Mouse (Mus musculus) right cerebral cortex, adult 18-20 months (tissue): ENCODE measurements around the gene Nr4a3.

ENCODE experiments used
- DNase-seq: peaks from one replicate; pipeline ENCODE4 v3.0.0; 2022; ENCODE audit warnings: mixed read lengths

The Nr4a3 gene

DNA sequence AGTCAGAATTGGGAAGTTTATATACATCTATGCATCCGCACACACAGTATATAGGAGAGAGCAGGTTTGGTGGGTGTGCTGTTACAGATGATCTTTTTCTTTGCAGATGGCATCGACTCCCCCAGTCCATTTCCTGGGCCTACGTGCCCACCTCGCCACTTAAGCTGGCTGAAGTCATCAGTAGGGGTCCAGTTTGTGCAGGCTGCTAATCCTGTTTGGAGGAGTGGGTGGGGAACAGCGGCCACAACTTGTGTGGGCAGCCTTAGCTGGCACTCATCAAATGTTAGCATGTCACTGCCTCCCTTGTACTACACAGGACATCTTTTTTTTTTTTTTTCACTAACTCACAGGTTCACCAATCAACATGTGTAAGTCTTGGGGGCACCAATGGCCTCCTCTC lies 5.5 kb downstream of the Nr4a3 start:
- DNase-seq, result no peak

DNA sequence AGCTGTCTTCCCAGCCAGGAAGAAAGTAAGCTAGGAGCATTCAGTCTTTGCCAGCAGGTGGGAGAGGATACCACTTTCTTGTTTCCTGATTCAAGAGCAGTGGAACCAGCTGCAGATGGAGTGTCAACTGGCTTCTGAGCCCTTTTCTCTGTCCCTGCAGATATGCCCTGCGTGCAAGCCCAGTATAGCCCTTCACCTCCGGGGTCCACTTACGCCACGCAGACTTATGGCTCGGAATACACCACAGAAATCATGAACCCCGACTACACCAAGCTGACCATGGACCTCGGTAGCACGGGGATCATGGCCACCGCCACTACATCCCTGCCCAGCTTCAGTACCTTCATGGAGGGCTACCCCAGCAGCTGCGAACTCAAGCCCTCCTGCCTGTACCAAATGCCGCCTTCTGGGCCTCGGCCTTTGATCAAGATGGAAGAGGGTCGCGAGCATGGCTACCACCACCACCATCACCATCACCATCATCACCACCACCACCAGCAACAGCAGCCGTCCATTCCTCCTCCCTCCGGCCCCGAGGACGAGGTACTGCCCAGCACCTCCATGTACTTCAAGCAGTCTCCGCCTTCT lies 6.2 kb downstream of the Nr4a3 start:
- DNase-seq, result no peak

DNA sequence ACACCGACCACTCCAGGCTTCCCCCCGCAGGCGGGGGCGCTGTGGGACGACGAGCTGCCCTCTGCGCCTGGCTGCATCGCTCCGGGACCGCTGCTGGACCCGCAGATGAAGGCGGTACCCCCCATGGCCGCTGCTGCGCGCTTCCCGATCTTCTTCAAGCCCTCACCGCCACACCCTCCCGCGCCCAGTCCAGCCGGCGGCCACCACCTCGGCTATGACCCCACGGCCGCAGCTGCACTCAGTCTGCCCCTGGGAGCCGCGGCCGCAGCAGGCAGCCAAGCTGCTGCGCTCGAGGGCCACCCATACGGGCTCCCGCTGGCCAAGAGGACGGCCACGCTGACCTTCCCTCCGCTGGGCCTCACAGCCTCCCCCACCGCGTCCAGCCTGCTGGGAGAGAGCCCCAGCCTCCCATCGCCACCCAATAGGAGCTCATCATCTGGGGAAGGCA lies 6.7 kb downstream of the Nr4a3 start:
- no peak for DNase-seq

DNA sequence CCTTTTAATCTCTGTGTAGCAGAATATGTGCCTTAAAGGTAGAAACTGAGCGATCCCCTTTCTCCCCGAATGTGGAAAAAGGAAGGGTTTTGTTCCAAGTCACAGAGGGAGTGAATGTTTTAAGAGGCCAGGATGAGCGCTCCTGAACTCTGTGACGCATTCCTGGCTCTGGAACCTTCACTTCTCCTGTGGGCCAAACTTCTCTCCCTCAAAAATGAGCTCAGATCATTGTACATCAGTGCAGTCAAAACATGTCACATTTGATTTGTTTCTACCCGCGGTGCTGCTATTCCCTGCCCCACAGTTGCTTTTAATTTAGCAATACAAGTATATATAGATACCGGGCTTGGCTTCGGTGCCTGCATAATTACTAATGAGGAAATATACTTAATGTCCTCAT lies 16.8 kb downstream of the Nr4a3 start:
- DNase-seq, result no peak

DNA sequence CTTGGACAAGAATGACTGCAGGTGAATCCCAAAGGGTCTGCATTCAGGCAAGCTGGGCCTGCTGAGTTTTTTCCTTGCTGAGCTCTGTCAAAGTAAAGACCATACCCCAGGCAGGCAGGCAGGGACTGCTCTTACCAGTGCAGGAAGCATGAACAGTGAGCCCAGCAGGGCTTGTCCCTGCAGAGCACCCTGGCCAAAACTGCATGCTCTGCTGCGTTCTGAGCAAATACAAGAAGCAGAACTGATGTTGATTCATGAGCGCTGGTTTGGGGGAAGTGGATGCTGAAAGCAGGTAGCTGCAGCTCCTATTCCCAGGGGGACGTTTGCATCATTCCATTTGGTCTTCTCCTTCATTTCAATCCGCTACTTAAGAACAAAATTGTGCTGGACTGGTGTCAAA lies 19.4 kb downstream of the Nr4a3 start:
- no peak for DNase-seq

DNA sequence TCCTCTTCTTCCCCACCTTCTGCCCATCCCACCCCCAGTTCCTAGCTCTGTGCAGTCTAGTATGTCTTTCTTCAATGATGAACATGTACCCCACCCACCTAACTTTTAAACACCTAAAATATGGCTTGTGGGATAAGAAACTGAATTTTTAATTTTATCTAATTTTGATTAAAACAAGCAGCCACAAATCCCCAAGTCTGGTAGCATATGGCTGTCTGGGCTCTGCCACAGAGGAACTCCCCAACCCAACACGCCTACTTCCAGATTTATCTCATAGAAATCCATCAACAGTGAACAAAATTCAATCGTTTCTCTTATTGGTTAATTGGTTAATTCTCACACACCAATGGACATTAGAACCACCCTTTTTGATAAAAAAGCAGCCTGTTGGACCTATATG lies 21.7 kb downstream of the Nr4a3 start:
- DNase-seq, result no peak

DNA sequence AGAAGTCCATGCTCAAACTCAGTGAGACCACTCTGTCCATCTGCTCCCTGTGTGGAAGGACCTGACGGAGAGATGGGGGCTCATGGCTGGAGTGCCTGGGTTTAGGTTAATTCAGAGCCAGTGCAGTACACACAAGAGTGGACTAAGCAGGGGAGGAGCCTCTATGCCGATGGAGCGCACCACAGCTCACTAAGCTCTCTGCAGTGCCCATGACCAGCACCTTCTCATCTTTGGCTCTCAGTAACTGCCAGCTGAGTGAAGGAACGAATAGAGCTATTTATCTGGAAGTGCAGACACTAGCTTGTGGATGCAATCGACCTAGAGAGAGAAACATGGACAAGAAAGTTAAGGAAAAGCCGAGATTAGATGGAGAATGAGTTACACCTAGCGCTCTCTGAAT lies 24.2 kb downstream of the Nr4a3 start:
- no peak for DNase-seq

DNA sequence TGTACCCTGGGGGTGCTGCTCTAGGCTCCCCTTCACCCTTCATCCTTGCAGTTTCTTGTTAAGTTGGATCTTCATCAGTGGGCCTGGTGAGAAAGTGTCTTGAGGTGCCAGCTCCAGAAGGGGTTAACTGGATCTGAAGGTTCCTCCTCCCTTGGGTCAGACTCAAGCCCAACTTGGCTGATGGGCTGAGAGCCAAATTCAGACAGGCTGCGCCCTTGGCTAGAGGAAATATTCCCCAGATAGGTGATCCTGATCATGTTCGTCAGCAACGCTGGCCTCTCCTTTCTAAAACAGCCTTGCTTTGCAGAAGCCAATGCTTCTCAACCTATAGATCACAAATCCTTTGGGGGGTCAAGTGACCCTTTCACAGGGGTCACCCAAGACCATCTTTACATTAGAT lies 27.1 kb downstream of the Nr4a3 start:
- no peak for DNase-seq

DNA sequence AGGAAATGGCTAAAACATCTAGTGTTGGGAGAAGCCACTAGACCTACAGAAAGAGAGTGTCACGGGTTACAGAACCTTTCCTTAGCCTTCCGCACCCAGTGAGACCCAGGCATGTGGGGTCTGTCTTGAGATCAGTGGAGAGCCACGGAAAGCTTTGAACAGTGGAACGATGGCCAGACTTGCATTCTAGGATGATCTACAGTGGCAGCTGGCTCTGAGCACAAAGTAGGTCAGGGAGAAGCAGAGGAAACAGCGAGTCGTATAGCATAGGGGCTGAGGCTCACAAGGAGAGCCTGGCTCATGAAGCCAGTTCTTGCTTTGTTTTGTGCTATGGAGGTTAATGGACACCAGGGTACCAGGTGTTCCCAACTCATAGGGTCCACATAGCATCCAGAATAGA lies 28.4 kb downstream of the Nr4a3 start:
- DNase-seq, result no peak

DNA sequence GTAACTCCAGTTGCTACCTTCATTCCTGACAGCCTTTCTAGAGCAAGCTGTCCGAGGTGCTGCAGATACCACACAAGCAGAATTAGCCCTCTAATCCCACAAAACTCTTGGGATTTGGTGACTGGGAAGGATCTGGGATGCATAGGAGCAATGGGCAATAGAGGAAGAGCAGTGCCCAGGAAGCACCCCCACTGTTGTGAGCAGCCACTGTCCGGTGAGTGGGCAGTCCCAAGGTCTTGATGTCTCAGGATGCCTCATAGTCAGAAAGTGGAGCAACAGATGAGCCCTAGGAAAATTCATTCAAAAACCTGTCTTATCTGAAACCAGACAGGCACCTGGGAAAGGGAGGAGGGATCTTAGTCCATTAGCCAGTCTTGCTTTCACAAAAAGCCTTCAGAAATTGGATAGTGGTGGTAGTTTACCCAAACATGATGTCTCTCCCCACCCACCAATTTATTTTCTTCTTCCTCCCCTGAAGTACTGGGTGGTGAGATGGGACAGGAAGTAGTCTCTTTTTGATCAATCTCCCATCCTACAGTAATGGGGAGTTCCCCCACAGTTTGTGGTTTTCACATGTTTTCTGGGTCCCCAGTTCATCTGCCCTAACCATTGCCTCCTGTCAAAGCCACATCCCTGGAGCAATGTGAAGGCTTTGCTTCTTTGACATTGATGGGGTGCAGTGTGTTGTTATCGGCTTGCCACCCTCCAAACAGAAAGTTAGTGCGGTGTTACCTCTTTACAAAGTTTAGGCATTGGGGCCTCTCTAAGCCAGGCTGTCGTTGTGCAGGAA lies 29.7 kb downstream of the Nr4a3 start:
- DNase-seq, result no peak

DNA sequence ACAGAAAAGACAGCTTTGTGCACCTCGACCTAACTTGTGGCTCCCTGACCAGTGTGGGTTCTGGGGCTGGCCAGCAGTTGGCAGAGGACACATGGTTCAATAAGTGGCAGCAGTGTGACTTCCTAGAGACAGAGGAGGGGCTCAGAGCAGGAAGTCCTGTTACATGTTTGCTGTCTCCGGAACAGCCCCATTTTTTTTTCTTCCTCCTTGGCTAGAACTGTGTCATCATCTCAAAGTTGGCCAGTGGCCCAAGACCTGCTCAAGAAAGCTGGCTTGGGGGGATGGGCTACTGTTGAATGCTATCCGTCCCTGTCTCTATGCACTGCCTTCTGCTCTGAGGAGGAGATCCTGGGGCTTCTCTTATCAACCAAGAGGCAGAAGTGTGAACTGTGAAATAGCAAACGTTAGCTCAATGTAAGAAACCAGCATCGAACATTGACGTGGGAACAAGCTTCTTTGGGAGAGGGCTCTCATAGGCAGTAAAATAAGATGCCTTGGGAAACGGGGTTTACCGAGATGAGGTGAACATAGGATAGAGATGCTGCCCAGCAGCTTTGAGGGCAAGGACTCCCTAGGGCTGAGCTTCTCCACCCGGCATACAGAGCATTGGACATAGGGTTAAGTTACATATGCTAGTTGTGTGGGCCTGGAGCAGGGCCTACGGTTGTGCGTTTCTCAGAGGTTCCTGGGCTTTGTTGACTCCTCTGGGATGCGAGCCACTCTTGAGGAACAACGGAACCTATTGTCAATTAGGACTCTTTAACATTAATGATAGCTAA lies 31.9 kb downstream of the Nr4a3 start:
- DNase-seq, result no peak

DNA sequence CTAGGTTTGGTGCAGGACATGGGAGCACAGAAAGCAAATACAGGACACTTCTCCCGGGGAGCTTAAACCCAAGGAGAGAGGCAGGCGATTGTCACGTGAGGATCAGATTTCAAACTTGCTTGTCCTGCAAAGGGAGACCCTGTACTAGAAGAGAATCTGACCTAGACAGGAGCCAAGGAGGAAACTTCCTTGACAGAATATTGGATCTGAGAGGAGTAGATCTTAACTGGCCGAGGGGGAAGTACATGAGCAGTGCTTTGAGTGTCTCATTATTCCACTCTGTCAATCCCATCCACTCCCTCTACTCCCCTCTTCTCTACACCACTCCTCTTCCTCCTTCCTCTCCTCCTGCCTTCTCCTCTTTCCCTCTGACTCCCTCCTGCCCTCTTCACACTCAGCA lies 33.3 kb downstream of the Nr4a3 start:
- no peak for DNase-seq

DNA sequence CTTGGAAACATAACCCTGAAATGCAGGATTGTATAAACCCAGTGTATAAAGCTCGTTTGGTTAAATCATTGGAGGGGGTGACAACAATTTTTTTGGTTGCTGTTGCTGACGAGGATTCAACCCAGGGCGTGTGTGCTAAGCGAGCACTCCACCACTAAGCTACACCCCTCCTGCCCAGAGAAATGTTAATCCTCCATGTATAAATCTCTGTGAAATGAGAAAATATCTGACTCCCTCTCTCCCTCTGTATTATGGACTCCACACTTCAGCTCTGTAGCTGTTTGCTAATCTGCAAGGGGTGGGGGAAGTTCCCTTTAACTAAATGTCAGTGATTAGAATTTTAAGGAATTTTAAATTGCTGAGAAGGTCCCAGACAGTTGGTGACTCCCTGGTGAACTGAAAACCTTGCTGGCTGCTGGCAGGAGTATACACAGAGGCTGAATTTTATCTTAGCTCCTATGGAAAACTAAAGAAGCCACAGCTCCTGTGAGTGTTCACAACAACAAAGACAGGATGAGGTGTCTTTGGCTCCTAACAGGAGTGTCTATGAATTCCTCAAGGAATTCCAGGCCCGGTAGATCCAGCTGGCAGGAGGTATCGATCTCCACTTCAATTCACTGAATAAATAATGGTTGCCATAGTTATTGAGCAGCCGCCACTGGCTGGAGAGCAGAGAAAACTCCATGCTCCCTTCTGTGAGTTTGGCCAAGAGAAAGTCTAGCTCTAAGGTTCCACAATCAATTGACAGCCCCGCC lies 34.5 kb downstream of the Nr4a3 start:
- no peak for DNase-seq

DNA sequence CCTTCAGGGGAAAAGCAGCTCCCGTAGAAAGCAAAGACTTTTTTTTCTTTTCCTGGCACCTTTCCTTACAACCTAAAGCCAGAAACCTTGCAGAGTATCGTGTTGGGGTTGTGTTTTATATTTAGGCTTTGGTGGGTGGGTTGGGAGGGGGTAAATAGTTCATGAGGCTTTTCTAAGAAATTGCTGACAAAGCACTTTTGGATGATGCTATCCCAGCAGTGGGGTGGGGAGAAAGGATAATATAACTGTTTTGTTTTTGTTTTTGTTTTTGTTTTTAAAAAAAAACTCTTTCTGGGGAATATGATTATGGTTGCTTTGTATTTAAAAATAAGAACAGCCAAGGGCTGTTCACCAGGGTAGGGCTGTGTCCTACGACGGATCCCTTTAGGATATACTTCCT lies 38.5 kb downstream of the Nr4a3 start:
- DNase-seq, result no peak

DNA sequence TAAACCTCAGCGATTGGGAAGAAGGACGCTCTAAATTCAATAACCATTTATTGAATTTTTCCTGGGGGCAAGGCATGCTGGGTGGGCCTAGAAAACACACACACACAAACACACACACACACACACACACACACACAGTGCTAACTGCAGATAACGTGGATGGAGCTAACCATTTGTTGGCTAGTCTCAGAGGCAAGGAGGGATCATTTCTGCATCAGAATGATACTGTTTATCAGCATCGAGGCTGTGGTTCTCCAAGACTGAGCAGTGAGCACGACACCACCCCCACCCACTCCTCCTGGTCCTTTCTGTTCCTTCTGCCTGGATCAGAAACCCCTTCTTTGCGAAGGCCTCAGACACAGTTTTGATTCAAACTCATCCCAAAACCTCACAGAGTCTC lies 41.7 kb downstream of the Nr4a3 start:
- no peak for DNase-seq

DNA sequence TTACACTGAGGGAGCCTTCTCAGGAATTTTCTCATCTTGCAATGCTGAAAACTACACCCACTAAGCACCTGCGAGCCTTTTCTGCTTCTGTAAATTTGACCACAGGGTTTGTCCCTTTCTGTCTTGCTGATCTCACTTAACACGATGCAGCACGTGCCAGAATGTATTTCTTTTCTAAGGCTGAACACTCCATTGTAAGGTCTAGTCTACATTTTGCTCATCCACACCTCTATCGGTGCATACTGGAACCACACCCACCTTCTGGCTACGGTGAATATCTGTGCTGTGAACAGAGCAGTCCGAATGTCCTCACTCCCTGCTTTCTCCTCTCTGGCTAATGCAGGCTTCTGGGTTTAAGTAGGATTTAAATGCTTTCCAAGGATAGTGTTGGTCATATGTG lies 42.5 kb downstream of the Nr4a3 start:
- DNase-seq, result no peak

DNA sequence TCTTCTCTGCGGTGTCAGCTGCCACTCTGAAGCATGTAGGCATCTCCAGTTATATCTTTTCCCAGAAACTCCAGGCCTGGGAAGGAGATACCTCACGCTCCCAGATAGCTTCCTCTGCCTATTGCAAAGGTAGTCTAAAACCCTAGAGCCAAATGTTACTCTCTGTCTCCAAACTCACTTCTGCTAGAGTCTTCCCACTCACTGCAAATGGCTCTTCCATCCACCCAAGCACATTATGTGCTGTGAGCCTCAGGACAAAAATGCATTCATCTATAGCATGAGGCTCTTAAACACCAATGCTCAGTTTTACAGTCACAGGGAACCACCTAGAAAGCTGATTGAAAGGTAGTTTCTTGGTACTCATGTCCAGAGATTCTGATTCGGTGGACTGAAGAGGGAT lies 48.3 kb downstream of the Nr4a3 start:
- DNase-seq, result no peak

DNA sequence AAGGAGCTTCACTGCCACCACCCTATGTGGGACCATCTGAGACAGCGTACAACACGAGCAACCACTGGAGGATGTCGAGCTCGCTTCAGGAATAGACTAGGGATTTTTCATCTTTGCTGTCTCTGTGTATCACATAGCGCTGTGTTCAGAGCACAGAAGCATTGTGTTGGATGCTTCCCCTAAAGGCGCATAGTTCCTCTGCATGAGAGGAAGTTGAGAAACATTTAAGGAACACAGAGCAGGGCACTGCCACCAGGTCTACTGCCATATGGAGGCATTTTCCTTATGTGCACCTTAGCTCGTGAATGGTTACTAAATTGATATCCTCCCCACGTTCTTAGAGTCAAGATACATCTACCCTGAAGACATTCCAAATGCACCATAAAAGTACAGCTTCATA lies 55.3 kb downstream of the Nr4a3 start:
- no peak for DNase-seq

DNA sequence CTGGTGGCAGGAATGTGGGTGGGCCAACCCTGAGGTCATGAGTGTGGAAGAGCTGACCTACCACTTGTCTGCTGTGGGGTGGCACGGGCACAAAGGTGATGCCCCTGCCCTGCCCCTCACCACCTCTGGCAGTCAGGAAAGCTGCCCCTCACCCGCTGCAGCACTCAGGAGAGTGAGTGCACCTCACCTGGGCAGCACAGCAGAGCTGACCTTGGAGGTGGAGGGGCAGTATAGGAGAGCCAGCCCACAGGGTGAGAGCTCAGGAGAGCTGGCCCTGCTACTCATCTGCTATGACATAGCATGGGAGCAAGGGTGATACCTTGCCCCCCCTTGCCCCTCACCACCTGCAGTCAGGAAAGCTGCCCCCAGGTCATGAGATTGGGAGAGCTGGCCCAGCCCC lies 57.0 kb downstream of the Nr4a3 start:
- no peak for DNase-seq

DNA sequence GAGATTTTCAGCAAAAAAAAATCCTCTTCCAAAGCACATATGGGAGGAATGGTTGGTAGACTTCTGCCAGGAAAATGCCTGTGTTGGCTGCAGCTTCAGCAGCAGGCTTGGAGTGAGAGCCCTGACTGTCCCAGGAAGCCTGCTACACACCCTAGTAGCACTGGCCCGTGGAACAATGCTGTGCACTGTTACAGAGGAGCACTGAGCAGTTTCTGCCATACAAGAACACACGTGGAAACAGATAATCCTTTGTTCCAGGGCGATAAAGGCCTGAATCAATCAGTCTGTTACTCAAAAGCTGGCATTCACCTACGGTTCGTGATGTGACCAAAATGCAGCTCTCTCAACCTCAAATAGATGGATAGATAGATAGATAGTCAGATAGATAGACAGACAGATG lies 60.4 kb downstream of the Nr4a3 start:
- peak; percentile 22 for DNase-seq

DNA sequence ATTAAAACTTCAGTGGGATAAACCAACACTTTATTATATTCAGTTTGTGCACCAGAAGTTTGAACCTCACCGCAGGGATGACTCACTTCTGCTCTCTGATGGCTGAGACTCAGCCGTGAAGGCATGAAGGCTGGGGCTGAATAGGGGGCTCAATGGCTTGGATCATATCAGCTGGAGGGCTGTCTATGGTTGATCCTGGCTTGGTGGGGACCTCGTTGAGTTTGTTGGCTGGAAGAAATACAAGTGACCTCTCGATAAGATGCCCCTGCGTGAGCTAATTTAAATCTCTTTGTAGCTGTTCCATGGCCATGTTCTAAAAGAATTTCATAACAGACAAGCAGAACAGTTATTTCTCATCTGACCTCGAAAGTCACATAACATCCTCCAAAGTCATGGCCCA lies 62.1 kb downstream of the Nr4a3 start:
- no peak for DNase-seq

DNA sequence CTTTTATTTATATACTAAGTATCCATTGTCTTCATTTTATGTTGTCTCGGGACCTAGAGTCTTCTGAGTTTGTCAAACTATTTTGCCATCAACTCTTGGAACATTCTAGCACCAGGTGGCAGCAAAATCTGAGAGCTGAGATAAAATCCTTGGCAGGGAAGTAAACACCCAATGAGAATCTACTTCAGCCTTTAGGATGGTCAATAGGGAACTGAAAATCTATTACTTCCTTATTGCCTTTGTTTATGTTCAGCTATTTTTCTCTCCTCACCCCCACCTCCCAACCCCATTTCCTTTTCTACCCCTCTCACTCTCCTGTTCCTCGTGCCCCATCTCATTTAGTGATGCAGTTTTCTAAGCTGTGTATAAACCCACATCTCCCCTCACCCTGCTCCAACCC lies 63.6 kb downstream of the Nr4a3 start:
- DNase-seq, result no peak

DNA sequence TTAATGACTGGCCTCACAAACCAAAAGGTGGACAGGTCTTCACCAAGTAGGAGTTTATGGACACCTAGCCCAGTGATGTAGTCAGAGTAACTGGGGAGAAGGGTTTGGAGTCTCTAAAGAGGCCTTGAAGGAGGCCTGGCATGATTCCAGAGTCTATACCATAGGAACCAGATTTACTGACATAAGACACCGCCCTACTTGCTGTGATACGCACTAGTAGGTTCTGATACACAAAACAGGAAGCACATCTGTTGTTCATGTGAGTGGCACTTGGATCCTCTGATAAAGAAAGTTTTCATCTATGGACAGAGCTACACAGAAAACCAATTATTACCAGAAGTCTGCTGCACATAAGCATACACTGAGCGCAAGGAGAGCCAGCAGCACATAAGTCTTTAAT lies 65.4 kb downstream of the Nr4a3 start:
- DNase-seq, result no peak
